Mouse (Mus musculus) ES-CJ7 (cell line): ENCODE results near the gene Npy.

Source experiments
- DNase-seq: peaks from one replicate; pipeline ENCODE4 v3.0.0; 2011; ENCODE audit warnings: low read depth, low spot score

The Npy gene

GRCm38 (mm10) chr6:49821961-49822870, at the start of gene Npy:
Npy (plus strand) TSS chr6:49822710.
- DNase-seq: peak; percentile 50

GRCm38 (mm10) chr6:49775006-49775405, 47.5 kb upstream of the Npy start:
- DNase-seq: no peak

- DNase-seq: no peak
Measured at GRCm38 (mm10) chr6:49778109-49778508, 44.4 kb upstream of the Npy start.

- DNase-seq: no peak
Measured at GRCm38 (mm10) chr6:49778729-49779128, 43.8 kb upstream of the Npy start.

- DNase-seq: no peak
Measured at GRCm38 (mm10) chr6:49779606-49780005, 42.9 kb upstream of the Npy start.

- no peak for DNase-seq
Measured at GRCm38 (mm10) chr6:49780846-49781400, 41.6 kb upstream of the Npy start.

GRCm38 (mm10) chr6:49781852-49782251, 40.7 kb upstream of the Npy start:
- no peak for DNase-seq

- DNase-seq: no peak
Measured at GRCm38 (mm10) chr6:49782679-49783078, 39.8 kb upstream of the Npy start.

- DNase-seq: no peak
Measured at GRCm38 (mm10) chr6:49792524-49792923, 30.0 kb upstream of the Npy start.

GRCm38 (mm10) chr6:49804105-49804504, 18.4 kb upstream of the Npy start:
- DNase-seq: no peak

- DNase-seq: no peak
Measured at GRCm38 (mm10) chr6:49808076-49808475, 14.4 kb upstream of the Npy start.

- no peak for DNase-seq
Measured at GRCm38 (mm10) chr6:49817183-49817582, 5.3 kb upstream of the Npy start.

GRCm38 (mm10) chr6:49817625-49818024, 4.9 kb upstream of the Npy start:
- no peak for DNase-seq

- no peak for DNase-seq
Measured at GRCm38 (mm10) chr6:49822871-49823230, 341 bp downstream of the Npy start.

- no peak for DNase-seq
Measured at GRCm38 (mm10) chr6:49823371-49823770, 861 bp downstream of the Npy start.

- no peak for DNase-seq
Measured at GRCm38 (mm10) chr6:49823821-49824220, 1.3 kb downstream of the Npy start.

- no peak for DNase-seq
Measured at GRCm38 (mm10) chr6:49831579-49831978, 9.1 kb downstream of the Npy start.

- DNase-seq: no peak
Measured at GRCm38 (mm10) chr6:49856830-49857229, 34.3 kb downstream of the Npy start.

- DNase-seq: no peak
Measured at GRCm38 (mm10) chr6:49867571-49867970, 45.1 kb downstream of the Npy start.

- DNase-seq: no peak
Measured at GRCm38 (mm10) chr6:49871071-49871470, 48.6 kb downstream of the Npy start.

GRCm38 (mm10) chr6:49873556-49873955, 51.0 kb downstream of the Npy start:
- DNase-seq: no peak

GRCm38 (mm10) chr6:49875160-49875559, 52.6 kb downstream of the Npy start:
- no peak for DNase-seq

GRCm38 (mm10) chr6:49875791-49876190, 53.3 kb downstream of the Npy start:
- DNase-seq: no peak
